Mouse (Mus musculus): ENCODE data around the gene Fam83c.

GRCm38 (mm10) chr2:155848291-155848690, 13.6 kb upstream of the Fam83c start:
- no peak for TF ChIP-seq POLR2A (IDR thresholded peaks at IDR 0.05; ENCODE audit: insufficient read depth, low read depth, low read length)
- peak; percentile 54; the same call in 1 of the 2 replicates for TF ChIP-seq CTCF (IDR thresholded peaks at IDR 0.05; ENCODE audit: insufficient read depth, low read depth, low read length)

All from olfactory bulb, adult 2 months (tissue).